9 mouse cellular contexts compared by ENCODE assay signal in the genomic region with DNA sequence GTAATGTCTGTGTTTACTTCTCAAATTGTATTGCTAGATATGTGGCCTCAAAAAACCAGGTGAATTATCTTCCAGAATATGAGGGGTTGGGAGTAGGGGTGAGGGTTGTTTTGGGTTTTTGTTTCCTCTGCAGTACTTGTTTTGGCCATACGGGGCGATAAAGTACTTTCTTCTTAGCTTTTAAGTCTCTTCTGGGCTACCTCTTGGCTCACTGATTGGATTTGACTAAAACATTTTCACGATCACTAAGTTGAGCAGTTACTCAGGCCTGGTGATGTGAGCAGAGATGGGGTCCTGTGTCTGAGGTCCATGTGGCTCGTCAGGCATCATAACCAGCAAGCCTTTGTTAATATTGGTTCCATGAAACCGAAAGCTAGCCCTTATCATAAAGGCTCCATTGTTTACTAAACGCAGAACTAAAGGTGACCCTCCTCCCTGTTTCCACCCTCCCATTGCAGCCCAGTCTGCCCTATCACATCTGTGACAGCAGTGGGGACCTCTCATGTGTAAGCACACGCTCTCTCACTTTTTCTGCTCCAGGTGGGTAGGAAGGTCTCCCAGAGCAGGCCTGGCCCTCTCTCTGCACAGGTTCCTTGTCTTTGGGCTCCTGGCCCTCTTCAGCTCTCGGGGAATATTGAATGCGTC. TPM values are rescaled to one million over a fixed set of nuclear protein-coding genes. Genes with fewer than 3 reads are reported as not detected.
DNase-seq lines count a peak whose midpoint lies in the region; ATAC-seq and TF ChIP-seq lines count a peak whose summit lies in the region.
"Had no signal": no experiment of that assay in that cellular context is flagged by ENCODE, and none has a peak within 500 bp of the region (broad histone marks: within the 10 kb centered on the region; RNA-seq: fewer than 3 reads in every experiment).

No protein-coding gene starts in this region.

- no peak for TF ChIP-seq POLR2A in cerebellum, adult 2 months (IDR thresholded peaks at IDR 0.05; ENCODE audit: borderline replicate concordance, insufficient read depth, low read length)

- peaks cover 13% of the 10 kb centered on the region for H3K4me1 ChIP-seq in liver, embryonic 12.5 days
- no peaks in the 10 kb centered on the region for H3K4me1 ChIP-seq in cerebellum, adult 2 months (ENCODE audit: control insufficient read depth, insufficient read depth, low read length)

- H3K27me3 ChIP-seq in liver, embryonic 12.5 days (replicated peaks) = no peaks in the 10 kb centered on the region
- H3K27me3 ChIP-seq in cerebellum, adult 2 months (ENCODE audit: control insufficient read depth, insufficient read depth, low read length) = no peaks in the 10 kb centered on the region

- peak; percentile 69; the same call in 1 of the 2 replicates for ATAC-seq in common myeloid progenitor, adult 5-6 weeks (replicated peaks; ENCODE audit: low read depth, poor library complexity, severe bottlenecking)
- no peak for ATAC-seq in liver, embryonic 12.5 days

- no peak for DNase-seq in gastrocnemius, adult 2 months
- no peak for DNase-seq in gastrocnemius, postnatal 10 days
- peak; percentile 57 for DNase-seq in 416B (ENCODE audit: low read depth)
- DNase-seq in testis, postnatal 10 days (ENCODE audit: low spot score) = peak; percentile 73
- no peak for DNase-seq in gastrocnemius, adult 8-10 months (ENCODE audit: low spot score in 2 of 2)
- no peak for DNase-seq in cerebellum, adult 2 months

- H3K4me2 ChIP-seq in liver, embryonic 12.5 days = no peak overlapping the region

- peak overlapping the region; percentile 70 for H3K27ac ChIP-seq in gastrocnemius, adult 2 months
- peak overlapping the region; percentile 28; the same call in 1 of the 2 replicates for H3K27ac ChIP-seq in liver, embryonic 12.5 days
- H3K27ac ChIP-seq in cerebellum, adult 2 months (ENCODE audit: insufficient read depth, low read length) = no peak overlapping the region
- H3K27ac ChIP-seq: macrophage had no signal

- no peak overlapping the region for H3K9ac ChIP-seq in liver, embryonic 12.5 days

- intact Hi-C loops in gastrocnemius, adult 2 months (cut with DNase I) = loop anchor here (1.0 kb wide), 1 partner anchor 82 kb away; no protein-coding TSS in a partner anchor

- H3K4me3 ChIP-seq in gastrocnemius, adult 2 months = no peak overlapping the region; the same call in 1 of the 2 replicates
- no peak overlapping the region for H3K4me3 ChIP-seq in liver, embryonic 12.5 days
- H3K4me3 ChIP-seq in cerebellum, adult 2 months (replicated peaks; ENCODE audit: insufficient read depth, low read depth, low read length) = no peak overlapping the region

- peak; percentile 62 for TF ChIP-seq CTCF in gastrocnemius, adult 2 months (IDR thresholded peaks at IDR 0.05)
- no peak for TF ChIP-seq CTCF in cerebellum, adult 2 months (IDR thresholded peaks at IDR 0.05; ENCODE audit: borderline replicate concordance, insufficient read depth, low read depth, low read length)

- peaks cover 38% of the 10 kb centered on the region for H3K36me3 ChIP-seq in liver, embryonic 12.5 days

- 63% methylated on average over 9 of the region's 9 CpGs for WGBS in liver, embryonic 12.5 days (ENCODE audit: insufficient replicate concordance)
- 60% methylated on average over 9 of the region's 9 CpGs for WGBS in cerebellum, adult 2 months

- H3K9me3 ChIP-seq in liver, embryonic 12.5 days (replicated peaks) = no peaks in the 10 kb centered on the region

RNA-seq across cellular contexts. Expression of a gene that starts 47.5 kb away (rescaled TPM):
- total RNA-seq in gastrocnemius, adult 2 months (2021) = under 1 TPM; 0.28 to 0.45 TPM
- under 1 TPM; 0.42 to 0.90 TPM for total RNA-seq in gastrocnemius, postnatal 10 days (2021)
- total RNA-seq in common myeloid progenitor, adult 5-6 weeks (2017) = 1.5 and 1.6 TPM in 2 replicates
- polyA plus RNA-seq in liver, embryonic 12.5 days (2016; fragmentation: Nextera tagmentation; extraction: Ambion mirVana) = 0.62 and 0.65 TPM in 2 replicates
- total RNA-seq in gastrocnemius, adult 8-10 months (2022) = under 1 TPM; 0.20 to 0.54 (median 0.34) TPM
- polyA plus RNA-seq in cerebellum, adult 2 months (2012; rRNA removed) = 0.69 and 0.70 TPM in 2 replicates

RNA-seq across cellular contexts. Expression of a gene that starts 53.5 kb away (rescaled TPM):
- 100 to 1,000 TPM; 274 to 394 TPM for total RNA-seq in gastrocnemius, adult 2 months (2021)
- 100 to 1,000 TPM; 131 to 134 TPM for total RNA-seq in gastrocnemius, postnatal 10 days (2021)
- total RNA-seq in common myeloid progenitor, adult 5-6 weeks (2017) = 0.37 and 1.4 TPM in 2 replicates
- polyA plus RNA-seq in liver, embryonic 12.5 days (2016; fragmentation: Nextera tagmentation; extraction: Ambion mirVana) = 2.7 and 3.4 TPM in 2 replicates
- total RNA-seq in gastrocnemius, adult 8-10 months (2022) = 100 to 1,000 TPM; 341 to 419 (median 369) TPM
- polyA plus RNA-seq in cerebellum, adult 2 months (2012; rRNA removed) = 110 and 122 TPM in 2 replicates

RNA-seq across cellular contexts. Expression of a gene that starts 58.4 kb away (rescaled TPM):
- total RNA-seq in gastrocnemius, adult 2 months (2021) = 100 to 1,000 TPM in 1 of 2 experiments, 10 to 100 TPM in 1; 94.6 to 110 TPM
- total RNA-seq in gastrocnemius, postnatal 10 days (2021) = 10 to 100 TPM; 51.1 to 54.5 TPM
- total RNA-seq in common myeloid progenitor, adult 5-6 weeks (2017) = 19.7 and 22.2 TPM in 2 replicates
- polyA plus RNA-seq in liver, embryonic 12.5 days (2016; fragmentation: Nextera tagmentation; extraction: Ambion mirVana) = 8.9 TPM in 2 replicates
- total RNA-seq in gastrocnemius, adult 8-10 months (2022) = 100 to 1,000 TPM; 107 to 171 (median 133) TPM
- 30.0 and 30.1 TPM in 2 replicates for polyA plus RNA-seq in cerebellum, adult 2 months (2012; rRNA removed)

Comparison
In these comparisons a context has a peak if more than half of its experiments do, and no peak if none do; other contexts are left out.
1. DNase-seq: peak in 416B (single experiment) and testis, postnatal 10 days (single experiment); none in gastrocnemius, adult 2 months (single experiment), gastrocnemius, postnatal 10 days (single experiment), gastrocnemius, adult 8-10 months (0 of 2) and cerebellum, adult 2 months (0 of 2).
2. RNA of a gene that starts 53.5 kb away (total RNA-seq): 274 to 394 TPM in gastrocnemius, adult 2 months, 341 to 419 TPM in gastrocnemius, adult 8-10 months and 131 to 134 TPM in gastrocnemius, postnatal 10 days; 0.37 to 1.4 TPM in common myeloid progenitor, adult 5-6 weeks; every median in the first group is over 10 times any median in the second.